Mouse (Mus musculus) embryonic facial prominence, embryonic 13.5 days (tissue): Measurements from ENCODE around the gene Eif4b. TPM values are rescaled to one million over a fixed set of nuclear protein-coding genes. Genes with fewer than 3 reads are reported as not detected.

Experiments
- ATAC-seq: fragments of 200-750 bp; cut with Nextera tagmentation; 2 replicates; pipeline ENCODE4 v1.8.0; 2017; ENCODE audit warnings: low read depth; ENCODE audit not compliant: insufficient number of reproducible peaks, insufficient read depth, low FRiP score, low TSS enrichment
- H3K27ac ChIP-seq: fragments of 300-500 bp; sonication (generic); 2 replicates; pipeline ENCODE4 v1.5.1; 2015; ENCODE audit warnings: moderate library complexity, mild to moderate bottlenecking, inconsistent platforms
- H3K27me3 ChIP-seq: fragments of 300-500 bp; sonication (generic); 2 replicates; pipeline ENCODE4 v1.6.1; 2015; ENCODE audit warnings: mild to moderate bottlenecking, inconsistent platforms
- H3K36me3 ChIP-seq: fragments of 300-500 bp; sonication (generic); 2 replicates; pipeline ENCODE4 v1.6.1; 2015; ENCODE audit warnings: mild to moderate bottlenecking, inconsistent platforms
- H3K4me1 ChIP-seq: fragments of 300-500 bp; sonication (generic); 2 replicates; pipeline ENCODE4 v1.6.1; 2015; ENCODE audit warnings: inconsistent platforms
- H3K4me2 ChIP-seq: fragments of 300-500 bp; sonication (generic); 2 replicates; pipeline ENCODE4 v1.6.1; 2015; ENCODE audit warnings: moderate library complexity, mild to moderate bottlenecking, inconsistent platforms
- H3K4me3 ChIP-seq: fragments of 300-500 bp; sonication (generic); 2 replicates; pipeline ENCODE4 v1.5.1; 2015; ENCODE audit warnings: mild to moderate bottlenecking, inconsistent platforms
- H3K9ac ChIP-seq: fragments of 300-500 bp; sonication (generic); 2 replicates; pipeline ENCODE4 v1.6.1; 2015; ENCODE audit warnings: mild to moderate bottlenecking, inconsistent platforms
- H3K9me3 ChIP-seq: fragments of 300-500 bp; sonication (generic); 2 replicates; pipeline ENCODE4 v1.6.1; 2016; ENCODE audit warnings: inconsistent platforms
- WGBS: fragments of 180-500 bp; shearing (Covaris S2); methylation state at CpG from one replicate; pipeline ENCODE4 v1.1.7; 2015; ENCODE audit warnings: mixed read lengths; 5-methylcytosine and 5-hydroxymethylcytosine counted together
- polyA plus RNA-seq: library from polyadenylated mRNA; unstranded; fragments of >200 nt; fragmentation: Nextera tagmentation; extraction: Ambion mirVana; gene quantifications from 2 replicates; pipeline ENCODE4 v1.2.1, GENCODE M21; 2015

Gene Eif4b
- polyA plus RNA-seq, 1 experiment from 2014 or later = 120 TPM

GRCm38 (mm10) chr15:102049871-102050270 is 23.7 kb upstream of the Eif4b start:
- Histone ChIP-seq H3K9me3 (no peaks in the 10 kb centered on the region), H3K4me1 (0 out of 2 replicates have a peak, but pooled peaks cover 4% of the 10 kb centered on the region), H3K36me3 (no peaks in the 10 kb centered on the region), H3K9ac (no peak overlapping the region), H3K4me3 (no peak overlapping the region), H3K27me3 (no peaks in the 10 kb centered on the region), H3K4me2 (no peak overlapping the region), H3K27ac (no peak overlapping the region)
- ATAC-seq = no peak

GRCm38 (mm10) chr15:102051920-102052683 is 21.5 kb upstream of the Eif4b start:
- 0 out of 2 replicates have a peak, but pooled peaks cover 4% of the 10 kb centered on the region for H3K4me1 ChIP-seq
- peak overlapping the region; percentile 71 for H3K9ac ChIP-seq
- no peaks in the 10 kb centered on the region for H3K9me3 ChIP-seq
- H3K36me3 ChIP-seq = no peaks in the 10 kb centered on the region
- peak; percentile 86 for ATAC-seq
- peak overlapping the region; percentile 73 for H3K4me2 ChIP-seq
- peak overlapping the region; percentile 46 for H3K4me3 ChIP-seq
- under 1% methylated on average over 25 of the region's 33 CpGs for WGBS
- H3K27me3 ChIP-seq = no peaks in the 10 kb centered on the region
- peak overlapping the region; percentile 74 for H3K27ac ChIP-seq

- H3K4me3 ChIP-seq = no peak overlapping the region
- H3K27ac ChIP-seq = no peak overlapping the region
- 88% methylated on average over 15 of the region's 15 CpGs for WGBS
- no peak for ATAC-seq
- no peaks in the 10 kb centered on the region for H3K36me3 ChIP-seq
- H3K27me3 ChIP-seq = no peaks in the 10 kb centered on the region
- no peak overlapping the region for H3K4me2 ChIP-seq
- H3K9me3 ChIP-seq = no peaks in the 10 kb centered on the region
- H3K4me1 ChIP-seq = 0 out of 2 replicates have a peak, but pooled peaks cover 4% of the 10 kb centered on the region
- H3K9ac ChIP-seq = no peak overlapping the region
Measured at GRCm38 (mm10) chr15:102056495-102057174, 16.9 kb upstream of the Eif4b start.

- ATAC-seq = peak; percentile 66; the same call in 1 of the 2 replicates
- H3K4me2 ChIP-seq = peak overlapping the region; percentile 12
- H3K27me3 ChIP-seq = peaks cover 12% of the 10 kb centered on the region
- H3K9me3 ChIP-seq = no peaks in the 10 kb centered on the region
- H3K36me3 ChIP-seq = no peaks in the 10 kb centered on the region
- peaks cover 9% of the 10 kb centered on the region for H3K4me1 ChIP-seq
- peak overlapping the region; percentile 2; the same call in 1 of the 2 replicates for H3K9ac ChIP-seq
- H3K4me3 ChIP-seq = no peak overlapping the region
- WGBS = 6% methylated on average over 20 of the region's 20 CpGs
- H3K27ac ChIP-seq = no peak overlapping the region
Measured at GRCm38 (mm10) chr15:102065661-102066325, 7.8 kb upstream of the Eif4b start.

- peaks cover 12% of the 10 kb centered on the region for H3K27me3 ChIP-seq
- H3K27ac ChIP-seq = no peak overlapping the region
- 75% methylated on average over 13 of the region's 13 CpGs for WGBS
- H3K4me3 ChIP-seq = no peak overlapping the region
- H3K4me1 ChIP-seq = peaks cover 15% of the 10 kb centered on the region
- H3K9ac ChIP-seq = no peak overlapping the region
- no peaks in the 10 kb centered on the region for H3K36me3 ChIP-seq
- H3K4me2 ChIP-seq = no peak overlapping the region
- no peaks in the 10 kb centered on the region for H3K9me3 ChIP-seq
- no peak for ATAC-seq
Measured at GRCm38 (mm10) chr15:102070476-102071467, 2.8 kb upstream of the Eif4b start.

GRCm38 (mm10) chr15:102072963-102073558 is 512 bp upstream of the Eif4b start:
- 16% methylated on average over 6 of the region's 6 CpGs for WGBS
- 0 out of 2 replicates have a peak overlapping the region, but pooled peaks have one; percentile 8 for H3K27ac ChIP-seq
- peaks cover 17% of the 10 kb centered on the region for H3K4me1 ChIP-seq
- no peaks in the 10 kb centered on the region for H3K9me3 ChIP-seq
- peak overlapping the region; percentile 88 for H3K4me2 ChIP-seq
- no peaks in the 10 kb centered on the region for H3K27me3 ChIP-seq
- peak overlapping the region; percentile 99; the same call in 1 of the 2 replicates for H3K9ac ChIP-seq
- peak overlapping the region; percentile 95 for H3K4me3 ChIP-seq
- ATAC-seq = no peak
- no peaks in the 10 kb centered on the region for H3K36me3 ChIP-seq

GRCm38 (mm10) chr15:102074070-102074731 is 628 bp downstream of the Eif4b start:
- Histone ChIP-seq H3K27me3 (no peaks in the 10 kb centered on the region), H3K4me2 (peak overlapping the region; percentile 88), H3K9me3 (no peaks in the 10 kb centered on the region), H3K4me1 (peaks cover 17% of the 10 kb centered on the region), H3K27ac (peak overlapping the region; percentile 98), H3K36me3 (no peaks in the 10 kb centered on the region), H3K4me3 (peak overlapping the region; percentile 95), H3K9ac (peak overlapping the region; percentile 99)
- under 1% methylated on average over 57 of the region's 57 CpGs for WGBS
- ATAC-seq = peak; percentile 56

GRCm38 (mm10) chr15:102074876-102075585 is 1.5 kb downstream of the Eif4b start:
- Histone ChIP-seq H3K9me3 (no peaks in the 10 kb centered on the region), H3K36me3 (no peaks in the 10 kb centered on the region), H3K4me2 (peak overlapping the region; percentile 88), H3K4me3 (peak overlapping the region; percentile 95), H3K27me3 (no peaks in the 10 kb centered on the region), H3K9ac (peak overlapping the region; percentile 99), H3K4me1 (peaks cover 13% of the 10 kb centered on the region), H3K27ac (peak overlapping the region; percentile 98)
- WGBS = 6% methylated on average over 11 of the region's 11 CpGs
- no peak for ATAC-seq

- Histone ChIP-seq H3K27me3 (no peaks in the 10 kb centered on the region), H3K4me2 (no peak overlapping the region), H3K9ac (no peak overlapping the region), H3K4me3 (no peak overlapping the region), H3K36me3 (peaks cover 5% of the 10 kb centered on the region), H3K27ac (no peak overlapping the region), H3K9me3 (no peaks in the 10 kb centered on the region), H3K4me1 (peaks cover 13% of the 10 kb centered on the region)
- WGBS = 90% methylated on average over 2 of the region's 2 CpGs
- no peak for ATAC-seq
Measured at GRCm38 (mm10) chr15:102077111-102077677, 3.6 kb downstream of the Eif4b start.
